Mouse (Mus musculus) frontal cortex, postnatal 25 days (tissue): ENCODE results near the gene Fgfr3.

Source experiments
- DNase-seq, 2 experiments: peaks; one replicate each; pipeline ENCODE4 v3.0.0; 2022; ENCODE audit warnings: low spot score in 2 of 2

The Fgfr3 gene

DNA sequence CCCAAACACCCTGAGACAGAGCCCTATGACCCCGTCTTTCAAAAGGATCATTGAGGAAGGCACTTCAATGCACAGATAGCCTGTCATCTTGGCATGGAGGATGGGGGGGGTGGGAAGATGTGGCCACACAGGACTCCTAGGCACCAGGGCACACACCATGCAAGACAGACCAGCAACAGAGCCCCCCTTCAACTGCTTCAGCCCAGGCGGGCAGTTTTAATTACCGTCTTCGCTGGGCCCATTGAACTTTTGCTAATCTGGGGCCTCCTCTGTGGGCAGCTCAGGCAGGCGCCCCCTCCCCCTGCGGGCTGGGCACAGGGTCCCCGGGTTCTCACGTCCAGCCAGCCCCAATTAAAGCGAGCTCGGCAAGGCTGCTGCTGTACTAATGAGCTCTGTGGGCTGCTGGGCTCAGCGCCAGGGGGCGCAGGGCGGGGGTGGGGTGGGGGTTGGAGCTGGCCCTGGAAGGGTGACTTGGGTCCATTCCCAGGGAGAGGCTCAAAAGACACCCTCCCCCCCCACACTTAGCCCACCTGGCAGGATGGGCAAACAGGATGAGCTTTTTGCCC lies 23.4 kb upstream of the Fgfr3 start:
- DNase-seq = no peak

DNA sequence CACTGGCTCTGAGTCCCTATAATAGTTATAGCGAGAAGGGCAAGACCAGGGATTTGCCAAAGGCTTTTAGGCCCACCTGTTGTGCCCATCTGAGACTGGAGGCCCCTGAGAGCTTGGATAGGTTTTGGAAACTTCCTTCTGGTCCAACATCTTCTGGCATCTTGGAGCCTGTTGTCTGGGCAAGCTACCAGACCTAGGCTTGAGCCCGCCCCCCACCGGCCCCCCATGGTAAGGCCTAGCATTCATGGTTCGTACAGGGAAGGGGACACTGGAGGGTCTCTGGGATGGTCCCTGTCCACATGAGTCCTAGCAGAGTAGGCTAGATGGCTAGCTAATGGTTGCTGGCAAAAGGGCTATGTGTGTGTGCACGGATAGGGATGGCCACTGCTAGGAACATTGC lies 22.8 kb upstream of the Fgfr3 start:
- DNase-seq = no peak

DNA sequence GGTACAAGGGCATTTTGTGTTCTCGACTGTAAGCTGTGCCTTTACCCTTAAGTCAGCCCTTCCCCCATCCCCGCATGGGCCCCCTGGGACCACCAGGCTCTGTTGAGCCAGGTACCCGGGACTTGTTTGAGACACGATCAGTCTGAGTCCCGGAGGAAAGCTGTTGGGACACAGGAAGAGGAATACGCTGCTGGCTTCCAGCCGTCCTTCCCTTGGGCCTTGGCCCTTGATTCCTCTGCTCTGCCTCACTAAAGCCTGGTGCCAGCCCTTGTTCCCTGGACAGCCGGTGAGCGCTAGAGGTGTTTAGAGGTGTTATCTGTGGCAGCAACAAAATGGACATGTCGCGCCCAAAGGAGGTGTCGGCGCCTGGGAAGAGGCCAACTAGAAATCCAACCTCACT lies 21.5 kb upstream of the Fgfr3 start:
- no peak for DNase-seq

DNA sequence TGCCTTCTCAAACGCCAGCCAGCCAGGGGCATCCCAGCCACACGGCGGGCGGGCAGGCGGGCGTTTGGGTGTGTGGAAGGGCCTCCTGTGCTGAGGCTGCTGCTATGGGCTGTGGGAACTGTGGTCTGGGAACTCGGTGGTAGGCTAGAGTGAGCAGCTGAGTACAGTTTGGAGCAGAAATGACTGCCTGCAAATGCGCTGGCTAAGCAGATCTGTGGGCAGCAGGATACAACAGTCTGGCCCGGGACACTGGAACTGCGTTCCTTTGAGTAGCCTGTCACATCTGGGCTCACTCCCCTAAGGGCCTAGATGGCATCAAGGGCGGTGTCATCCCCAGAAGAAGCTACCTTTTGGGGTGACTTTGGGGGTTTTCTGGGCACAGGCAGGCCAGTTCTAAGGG lies 19.6 kb upstream of the Fgfr3 start:
- DNase-seq = no peak

DNA sequence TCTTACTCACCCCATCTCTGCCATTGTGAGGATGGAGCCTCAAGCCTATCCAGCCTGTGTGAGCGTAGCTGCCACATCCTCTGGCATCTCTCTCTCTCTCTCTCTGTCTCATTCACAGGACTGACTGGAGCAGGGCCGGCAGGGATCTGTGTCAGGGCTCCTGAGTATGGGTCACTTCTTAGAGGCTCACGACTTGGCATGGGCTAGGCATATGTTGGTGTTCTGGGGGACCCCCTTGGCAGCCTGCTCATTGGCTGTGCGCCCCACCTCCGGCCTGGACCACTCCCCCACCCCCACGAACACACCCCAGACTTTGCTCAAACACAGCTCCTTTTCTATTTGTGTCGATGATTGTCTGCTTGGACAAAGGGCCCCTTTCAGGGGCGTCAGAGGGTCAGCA lies 17.5 kb upstream of the Fgfr3 start:
- DNase-seq = no peak

DNA sequence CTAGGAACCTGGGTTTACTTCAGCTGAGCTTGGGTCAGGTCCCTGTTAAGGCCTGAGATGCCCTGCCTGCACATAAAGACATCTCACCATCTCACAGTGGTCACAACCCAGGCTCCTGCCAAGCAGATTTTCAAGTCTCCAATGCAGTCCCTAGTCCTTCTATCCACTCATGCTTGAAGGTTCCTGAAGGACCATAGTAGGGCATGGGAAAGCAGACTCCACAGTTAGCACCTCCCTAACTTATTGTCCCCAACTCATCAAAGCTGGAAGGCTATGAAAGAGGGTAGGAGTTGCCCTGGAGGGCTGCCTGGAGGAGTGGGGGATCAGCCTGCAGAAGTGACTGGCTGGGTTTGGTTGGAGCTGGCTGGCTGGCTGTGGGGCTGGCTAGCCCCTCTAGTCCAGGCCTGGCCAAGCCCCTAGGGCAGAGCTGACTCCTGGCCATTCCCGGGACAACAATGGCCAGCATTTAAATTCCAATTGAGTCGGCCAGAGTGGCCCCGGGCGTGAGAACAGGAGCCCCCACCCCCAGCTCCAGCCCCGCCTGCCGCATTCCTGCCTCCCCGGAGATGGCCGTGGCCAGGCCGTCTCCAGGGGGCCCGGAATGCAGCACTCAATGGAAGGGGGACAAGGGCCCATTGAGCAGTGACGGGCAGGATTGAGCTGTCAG lies 16.4 kb upstream of the Fgfr3 start:
- DNase-seq = peak in 1 of 2 experiments; percentile 27

DNA sequence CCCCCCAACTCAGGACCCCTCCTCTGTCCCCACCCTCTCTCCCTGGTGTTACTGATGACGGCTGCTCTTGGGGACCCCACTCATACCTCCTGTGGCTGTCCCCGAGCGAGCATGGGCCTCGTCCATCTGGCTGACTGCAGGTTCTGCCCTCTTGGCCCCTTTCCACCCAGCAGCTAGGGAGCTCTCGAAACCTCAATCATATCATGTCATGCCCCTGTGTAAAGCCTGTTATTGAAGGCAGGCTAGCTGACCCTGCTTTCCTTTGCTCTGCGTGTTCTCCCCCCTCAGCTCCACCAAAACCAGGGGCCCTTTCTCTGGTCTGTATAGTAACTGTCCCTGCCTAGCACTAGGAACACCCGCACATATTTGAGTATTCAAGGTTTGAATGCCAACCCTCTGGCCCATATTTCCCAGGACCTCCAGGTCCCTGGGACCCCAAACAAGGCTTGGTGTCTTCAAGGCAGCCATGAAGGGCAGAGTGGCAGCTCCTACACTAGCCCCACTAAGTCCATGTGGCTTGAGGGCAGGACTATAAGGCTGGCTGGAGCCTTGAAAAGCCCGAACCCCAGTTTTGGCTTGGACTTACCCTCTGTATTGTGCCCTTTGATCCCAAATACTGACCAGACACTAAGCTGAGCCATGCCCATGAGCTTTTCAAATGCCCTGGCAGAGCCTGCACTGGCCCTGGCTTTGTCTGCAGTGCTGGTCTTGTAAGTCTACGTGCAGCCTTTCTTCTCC lies 15.7 kb upstream of the Fgfr3 start:
- no peak for DNase-seq

DNA sequence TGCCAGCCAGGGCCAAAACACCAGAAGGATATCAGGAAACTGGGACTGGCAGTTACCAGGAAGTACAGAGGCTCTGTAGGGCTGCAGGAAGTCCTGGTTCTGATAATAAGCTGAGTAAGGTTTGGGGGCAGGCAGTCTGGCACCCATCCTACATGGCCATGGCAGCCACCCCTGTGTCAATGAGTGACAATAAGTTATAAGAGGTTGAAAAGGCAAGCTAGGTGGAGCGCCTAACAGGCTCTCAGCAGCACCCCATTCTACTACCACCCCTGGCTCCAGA lies 15.2 kb upstream of the Fgfr3 start:
- DNase-seq = no peak

DNA sequence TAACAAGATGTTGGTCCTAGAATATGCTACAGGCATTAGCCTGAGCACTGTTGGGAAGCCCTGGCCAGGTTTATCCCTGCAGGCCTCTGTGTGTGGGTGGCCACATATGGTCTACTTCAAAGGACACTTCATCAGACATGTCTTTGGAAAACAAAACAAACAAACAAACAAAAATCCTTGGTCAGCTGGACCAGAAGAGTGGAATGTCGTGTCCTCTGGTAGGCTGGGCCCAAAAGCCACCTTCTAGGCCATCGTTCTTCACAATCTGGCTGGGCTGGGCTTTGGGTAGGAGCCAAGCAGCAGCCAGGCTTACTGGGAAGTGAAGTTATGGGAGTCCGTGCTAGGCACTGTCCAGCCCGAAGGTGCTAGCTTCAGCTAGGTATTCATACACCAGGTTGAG lies 14.3 kb upstream of the Fgfr3 start:
- no peak for DNase-seq

DNA sequence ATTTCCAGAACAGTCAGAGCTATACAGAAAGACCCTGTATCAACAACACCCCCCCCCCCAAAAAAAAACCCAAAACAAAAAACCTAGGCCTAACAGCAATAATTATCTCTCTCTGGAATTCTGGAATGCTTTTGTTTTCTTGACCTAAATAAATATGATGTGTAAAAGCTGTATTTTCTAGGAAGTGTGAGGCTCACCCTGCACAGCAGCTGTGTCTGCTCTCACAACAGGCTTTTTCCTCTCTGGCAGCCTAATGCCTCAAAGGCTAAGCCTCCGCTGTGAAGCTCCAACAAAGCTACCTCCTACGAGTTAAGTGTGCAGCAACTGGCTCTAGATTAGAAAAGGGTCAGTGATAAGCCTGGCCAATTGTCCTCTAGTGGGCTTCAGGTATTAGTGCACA lies 12.4 kb upstream of the Fgfr3 start:
- DNase-seq = no peak

DNA sequence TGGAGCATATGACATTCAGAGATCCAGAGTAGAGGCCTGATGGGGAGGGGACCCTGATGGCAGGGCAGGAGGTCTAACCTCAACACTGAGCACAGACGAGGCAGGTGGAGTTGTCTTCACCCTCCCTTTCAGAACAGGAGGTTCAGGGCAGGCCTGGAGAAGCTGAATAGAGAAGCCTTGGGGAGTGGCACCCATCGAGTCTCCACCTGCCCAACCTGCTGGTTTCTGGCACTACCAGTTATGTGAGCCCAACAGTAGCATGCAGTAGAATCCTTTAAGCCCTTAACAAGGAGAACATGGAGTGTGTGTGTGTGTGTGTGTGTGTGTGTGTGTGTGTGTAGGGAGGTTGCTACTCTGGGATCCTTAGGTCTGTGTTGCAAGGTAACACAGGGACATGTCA lies 8.9 kb upstream of the Fgfr3 start:
- no peak for DNase-seq

DNA sequence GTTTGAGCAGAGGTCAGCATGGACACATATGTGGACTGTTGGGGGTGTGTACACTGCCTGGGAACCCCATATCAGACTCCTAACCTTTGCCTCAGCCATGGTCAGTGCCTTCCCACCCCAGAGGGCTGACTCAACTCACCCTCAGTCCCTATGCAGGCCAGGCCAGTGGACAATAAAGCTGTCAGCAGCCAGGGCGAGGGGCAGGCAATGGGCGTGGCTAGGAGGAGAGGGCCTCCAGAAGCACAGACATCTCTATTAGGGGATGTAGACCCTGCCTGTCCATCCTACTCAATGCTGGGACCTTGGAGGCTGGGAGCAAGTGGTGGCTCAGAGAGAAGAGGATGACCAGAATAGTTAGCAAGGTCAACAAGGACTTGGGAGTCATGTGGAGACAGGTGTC lies 6.3 kb upstream of the Fgfr3 start:
- no peak for DNase-seq

DNA sequence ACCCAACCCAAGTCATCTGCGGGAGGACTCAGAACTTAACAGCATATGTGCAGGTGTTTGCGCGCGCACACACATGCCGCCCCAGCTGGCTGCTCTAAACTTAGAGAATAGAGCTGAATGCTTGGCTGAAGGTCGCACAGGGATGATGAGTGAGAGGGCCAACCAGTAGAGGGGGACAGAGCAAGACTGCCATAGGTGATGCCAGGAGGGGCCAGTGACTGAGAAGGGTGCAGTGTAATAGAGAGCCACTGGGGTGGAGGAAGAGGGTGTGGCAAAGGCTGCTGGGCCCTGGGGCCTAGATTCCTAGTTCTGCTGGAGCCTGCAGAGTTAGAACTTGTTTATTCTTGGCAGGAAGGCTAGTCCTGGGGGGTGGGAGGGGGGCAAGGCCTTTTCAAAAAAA lies 5.0 kb upstream of the Fgfr3 start:
- DNase-seq = no peak

DNA sequence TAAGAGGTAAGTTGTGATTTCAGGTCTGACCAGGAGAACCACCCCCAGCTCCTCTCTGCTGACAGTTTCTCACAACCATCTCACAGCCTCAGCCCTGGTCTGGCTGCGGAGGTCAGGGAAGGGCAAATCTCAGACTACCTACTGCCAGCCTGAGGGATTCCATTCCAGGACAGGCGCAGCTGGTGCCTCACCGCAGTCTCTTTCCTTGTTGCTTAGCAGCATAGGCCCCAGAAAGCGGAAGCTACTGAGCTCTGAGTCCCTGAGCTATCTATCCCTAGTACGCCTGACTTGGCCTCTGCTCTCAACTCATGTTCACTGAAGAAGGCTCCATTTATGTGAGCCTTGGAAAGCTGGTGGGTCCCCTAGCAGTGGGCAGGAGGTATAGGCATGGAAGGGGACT lies 3.0 kb upstream of the Fgfr3 start:
- no peak for DNase-seq

DNA sequence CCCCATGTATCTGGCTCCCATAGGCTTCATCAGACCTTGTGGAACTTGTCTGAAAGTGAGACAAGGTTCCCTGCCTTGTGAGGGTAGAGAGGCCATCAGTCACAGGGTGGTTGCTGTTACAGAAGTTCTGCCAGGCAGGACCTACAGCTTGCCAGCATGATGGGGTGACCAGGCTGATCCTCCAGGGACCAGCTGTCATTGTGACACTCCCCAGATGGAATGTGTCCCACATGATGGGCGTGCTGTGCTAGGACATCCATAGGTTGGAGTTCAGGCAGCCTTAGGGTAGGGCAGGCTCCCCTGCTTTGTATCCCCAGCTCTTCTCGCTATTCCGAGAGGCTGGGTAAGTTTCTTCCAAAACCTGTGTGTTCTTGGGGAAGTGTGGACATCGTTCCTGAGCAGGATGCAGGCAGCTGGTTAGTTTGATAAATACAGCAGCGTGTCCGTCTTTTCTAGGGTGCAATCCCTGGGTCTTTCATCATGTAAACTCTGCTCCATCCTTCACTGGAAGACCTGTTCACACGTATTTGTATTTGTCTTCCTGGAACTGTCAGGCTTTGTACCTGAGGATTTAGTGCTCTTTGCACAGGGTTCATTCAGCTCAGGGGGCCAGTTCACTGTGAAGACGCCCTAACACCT lies 503 bp upstream of the Fgfr3 start:
- DNase-seq = no peak

DNA sequence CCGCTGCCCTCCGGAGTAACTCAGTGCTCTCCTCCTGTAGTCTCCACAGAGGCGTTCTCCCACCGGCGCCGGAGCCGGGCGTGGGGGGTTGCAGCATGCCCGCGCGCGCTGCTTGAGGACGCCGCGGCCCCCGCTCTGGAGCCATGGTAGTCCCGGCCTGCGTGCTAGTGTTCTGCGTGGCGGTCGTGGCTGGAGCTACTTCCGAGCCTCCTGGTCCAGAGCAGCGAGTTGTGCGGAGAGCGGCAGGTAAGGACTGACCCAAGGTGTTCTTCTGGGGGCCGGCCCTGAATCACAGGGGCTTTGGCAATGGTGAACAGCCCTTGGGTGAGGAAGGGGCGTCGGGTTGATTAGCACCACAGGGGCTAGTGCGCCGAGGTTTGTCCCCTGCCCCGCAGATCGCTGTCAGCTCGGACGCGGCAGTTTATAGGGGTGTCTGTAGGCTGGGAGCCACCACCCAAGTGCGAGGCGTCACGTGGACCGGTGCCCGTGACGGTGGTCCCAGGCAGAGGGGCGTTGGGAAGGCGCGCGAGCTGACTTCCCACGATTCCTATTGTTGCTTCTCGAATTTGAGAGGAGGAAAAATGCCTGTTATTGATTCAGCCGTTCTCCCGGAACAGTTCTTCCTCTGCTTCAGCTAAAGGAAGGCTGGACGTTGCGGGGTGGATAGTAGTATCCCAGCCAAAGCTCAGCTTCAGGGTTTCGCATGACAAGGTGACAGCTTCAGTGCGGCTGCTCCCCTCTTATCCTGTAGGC lies 968 bp downstream of the Fgfr3 start:
- DNase-seq = no peak

DNA sequence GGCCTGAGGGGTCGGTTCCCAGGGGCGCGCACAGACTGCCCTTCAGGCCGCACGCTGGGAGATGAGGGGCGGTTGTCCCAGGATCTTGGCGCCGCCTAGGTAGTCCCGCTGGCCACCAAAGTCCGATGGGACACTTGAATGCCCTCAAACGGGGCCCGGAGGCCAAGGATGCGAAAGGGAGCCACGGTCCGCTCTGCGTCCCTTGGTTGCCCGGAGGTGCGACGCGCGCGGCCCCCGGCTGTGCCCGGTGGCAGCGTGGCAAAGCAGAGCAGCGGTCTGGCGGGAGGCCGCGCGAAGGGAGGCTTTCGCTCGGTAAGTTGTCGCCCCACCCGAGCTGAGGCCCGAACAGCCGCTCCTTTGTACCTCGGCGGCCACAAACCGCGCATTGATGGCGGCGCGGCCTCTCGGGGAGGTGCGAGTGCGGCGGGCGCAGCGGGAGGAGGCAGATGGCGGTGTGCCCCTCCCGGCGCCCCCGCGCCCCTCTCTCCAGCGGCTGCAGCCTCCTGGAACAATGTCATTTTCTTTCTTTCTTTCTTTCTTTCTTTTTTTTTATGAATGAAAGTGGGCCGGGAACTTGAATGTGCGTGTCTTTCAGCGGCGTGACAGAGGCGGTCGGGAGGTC lies 1.7 kb downstream of the Fgfr3 start:
- no peak for DNase-seq

DNA sequence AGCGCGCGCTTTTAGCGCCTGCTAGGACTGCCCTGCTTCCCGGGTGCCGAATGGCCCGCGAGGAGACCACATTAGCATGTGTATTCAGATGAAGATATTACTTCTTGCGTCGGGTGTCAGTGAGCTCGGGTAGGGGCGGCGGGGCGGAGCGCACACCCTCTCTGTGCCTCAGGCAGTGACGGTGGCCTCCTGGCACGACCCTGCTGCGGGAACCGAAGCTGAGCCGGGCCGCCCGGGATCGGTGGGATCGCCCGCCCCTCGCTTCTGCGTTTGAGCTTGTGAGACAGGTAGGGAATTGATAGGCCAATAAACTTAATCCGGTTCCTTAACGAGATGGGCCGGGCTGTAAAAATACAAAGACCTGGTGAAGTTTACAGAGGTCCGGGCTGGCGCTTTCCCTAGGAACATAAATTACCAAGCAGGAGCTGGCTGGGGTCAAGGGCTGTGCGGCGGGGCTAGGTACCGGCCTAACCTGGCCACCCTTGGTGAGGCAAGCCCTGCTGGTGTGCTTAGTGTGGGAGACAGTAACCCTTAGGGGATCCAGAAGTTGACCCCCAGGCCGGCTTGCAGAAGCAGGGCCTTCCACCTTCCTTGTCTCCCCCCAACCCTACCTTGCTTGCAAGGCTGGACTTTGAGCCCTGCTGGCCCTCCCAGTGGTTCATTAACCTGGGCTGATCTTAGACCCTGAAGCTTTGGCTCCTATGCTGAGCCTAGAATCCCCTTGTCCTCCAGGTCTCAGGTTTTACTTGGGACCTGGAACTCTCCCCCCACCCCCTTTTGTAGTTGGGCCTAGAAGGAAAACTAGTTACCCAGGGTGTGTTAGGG lies 2.4 kb downstream of the Fgfr3 start:
- DNase-seq = no peak

DNA sequence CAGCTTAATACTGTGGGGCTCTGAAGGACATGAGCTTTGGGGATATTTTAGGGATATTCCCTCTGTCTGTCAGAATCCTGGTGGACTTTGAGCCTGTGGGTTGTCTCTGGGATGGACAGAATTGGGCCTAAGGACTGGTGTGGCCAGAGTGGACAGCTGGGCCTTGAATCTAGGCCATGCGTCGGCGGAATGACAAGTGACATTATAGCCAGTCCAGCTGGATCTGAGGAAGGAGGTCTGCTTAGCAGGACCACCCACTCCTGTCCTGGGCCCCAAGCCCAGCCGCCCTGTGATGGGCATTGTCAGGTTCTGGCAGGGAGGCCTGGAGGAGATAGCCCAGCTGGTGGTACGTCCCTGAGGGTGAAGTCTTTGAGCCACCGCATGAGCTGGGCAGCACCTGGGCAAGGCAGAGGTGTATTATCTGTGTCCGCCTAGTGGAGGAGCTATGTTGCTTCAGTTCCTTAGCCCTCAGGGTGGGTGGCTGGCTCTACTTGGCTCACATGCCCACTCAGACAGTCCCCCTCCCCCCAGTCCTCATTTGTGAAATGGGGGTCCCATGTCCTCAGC lies 4.7 kb downstream of the Fgfr3 start:
- DNase-seq = no peak

DNA sequence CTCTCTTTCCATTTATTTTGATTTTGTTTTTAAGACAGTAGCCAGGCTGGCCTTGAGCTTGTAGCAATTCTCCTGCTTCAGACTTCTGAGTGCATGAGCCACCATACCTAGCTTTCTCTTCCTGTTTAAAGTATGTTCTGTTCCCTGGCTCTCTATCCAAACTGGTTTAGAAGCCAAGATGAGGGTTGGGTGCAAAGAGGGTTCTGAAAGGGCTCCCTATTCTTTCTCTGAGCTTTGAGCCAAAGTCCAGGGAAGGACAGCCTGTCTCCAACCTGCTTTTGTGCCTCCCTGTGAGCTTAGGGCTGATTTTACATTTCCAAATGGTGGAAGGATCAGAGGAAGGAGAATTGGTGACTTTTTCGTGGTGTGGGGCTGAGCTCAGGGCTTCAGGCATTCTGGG lies 5.4 kb downstream of the Fgfr3 start:
- no peak for DNase-seq

DNA sequence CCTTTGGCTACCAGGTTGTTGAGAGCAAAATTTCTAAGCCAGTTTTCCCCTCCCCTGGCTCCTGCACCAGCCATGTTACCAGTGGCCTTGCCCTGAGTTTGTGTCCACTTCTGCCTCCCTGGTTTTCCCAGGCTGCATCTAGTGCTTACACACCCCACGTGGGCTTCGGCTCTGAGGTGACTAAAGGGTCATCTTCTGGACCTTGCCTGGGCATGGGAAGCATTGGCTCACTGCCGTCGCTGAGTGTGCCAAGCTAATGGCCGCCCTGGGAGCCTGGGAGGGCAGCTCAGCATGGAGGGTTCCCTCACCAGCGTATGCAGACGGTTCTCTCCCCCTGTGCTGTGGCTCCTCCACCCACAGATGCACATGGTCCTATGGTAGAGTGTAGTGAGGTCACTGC lies 7.4 kb downstream of the Fgfr3 start:
- DNase-seq = no peak
